Mouse (Mus musculus) MEL (cell line): ENCODE results near the gene Ttll4.

Experiments
- CHD1 ChIP-seq: IDR thresholded peaks from 2 replicates; pipeline ENCODE4 v1.6.1; 2012; ENCODE audit warnings: low read depth, mild to moderate bottlenecking, inconsistent platforms, low read length, improper control_type of control experiment
- CTCF ChIP-seq, 3 experiments: IDR thresholded peaks in 2 of 3; conservative IDR thresholded peaks in 1 of 3; 2 replicates each; pipeline ENCODE4 v1.5.1; 2011 to 2012; ENCODE audit warnings: low read length in 3 of 3, low read depth in 2 of 3, mild to moderate bottlenecking in 2 of 3, improper control_type of control experiment in 1 of 3, inconsistent platforms in 1 of 3, mixed read lengths in 1 of 3, moderate library complexity in 1 of 3; ENCODE audit not compliant: control insufficient read depth in 1 of 3, insufficient read depth in 1 of 3, poor library complexity in 1 of 3, severe bottlenecking in 1 of 3
- E2F4 ChIP-seq: IDR thresholded peaks from 2 replicates; pipeline ENCODE4 v1.6.1; 2011; ENCODE audit warnings: low read depth, low read length, improper control_type of control experiment, borderline replicate concordance
- ETS1 ChIP-seq: IDR thresholded peaks from 2 replicates; pipeline ENCODE4 v1.6.1; 2012; ENCODE audit warnings: low read depth, mild to moderate bottlenecking, inconsistent platforms, low read length, improper control_type of control experiment, moderate library complexity
- HCFC1 ChIP-seq: IDR thresholded peaks from 2 replicates; pipeline ENCODE4 v1.6.1; 2012; ENCODE audit warnings: low read depth, mild to moderate bottlenecking, inconsistent platforms, low read length, improper control_type of control experiment, moderate library complexity
- KAT2A ChIP-seq: conservative IDR thresholded peaks from 2 replicates; pipeline ENCODE4 v1.6.1; 2012; ENCODE audit warnings: low read depth, low read length, improper control_type of control experiment, inconsistent platforms
- MAZ ChIP-seq: IDR thresholded peaks from 2 replicates; pipeline ENCODE4 v1.6.1; 2012; ENCODE audit warnings: low read depth, mild to moderate bottlenecking, inconsistent platforms, low read length, improper control_type of control experiment
- MYC ChIP-seq: IDR thresholded peaks from 2 replicates; pipeline ENCODE4 v1.6.1; 2011; ENCODE audit warnings: low read depth, mild to moderate bottlenecking, low read length, improper control_type of control experiment, moderate library complexity
- POLR2A ChIP-seq, 2 experiments: IDR thresholded peaks; 2 replicates each; pipeline ENCODE4 v1.6.1; 2011 to 2012; ENCODE audit warnings: low read length in 2 of 2, mild to moderate bottlenecking in 2 of 2, control low read depth in 1 of 2, improper control_type of control experiment in 1 of 2, low read depth in 1 of 2, moderate library complexity in 1 of 2; ENCODE audit not compliant: control insufficient read depth in 1 of 2, insufficient read depth in 1 of 2, poor library complexity in 1 of 2
- TAL1 ChIP-seq: IDR thresholded peaks from 2 replicates; pipeline ENCODE4 v1.6.1; 2012; ENCODE audit warnings: mild to moderate bottlenecking, inconsistent platforms, low read length, moderate library complexity, mixed read lengths
- ZMIZ1 ChIP-seq: IDR thresholded peaks from 2 replicates; pipeline ENCODE4 v1.6.1; 2012; ENCODE audit warnings: low read depth, mild to moderate bottlenecking, inconsistent platforms, low read length, improper control_type of control experiment, moderate library complexity

DNA sequence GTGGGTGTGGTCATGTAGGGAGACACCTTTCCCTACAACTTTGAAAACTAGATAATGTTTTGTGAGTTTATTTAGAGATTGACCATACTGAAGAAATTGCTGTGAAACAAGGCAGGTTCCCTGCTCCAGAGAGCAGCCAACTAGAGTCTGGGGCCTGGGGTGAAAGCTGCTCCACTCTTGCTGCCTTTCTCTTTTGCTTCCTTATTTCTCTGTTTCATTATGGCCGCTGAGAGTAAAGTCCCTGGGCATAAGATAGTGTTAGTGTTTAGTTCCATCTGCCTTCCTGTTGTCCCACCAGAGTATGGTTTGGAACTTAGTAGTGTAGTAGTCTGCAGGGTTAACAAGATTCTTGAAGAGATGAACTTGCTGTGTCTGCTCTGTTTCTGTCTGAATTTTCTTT is 16.3 kb downstream of the Ttll4 start:
- no peak for TF ChIP-seq CHD1
- no peak for TF ChIP-seq ZMIZ1
- TF ChIP-seq POLR2A (IDR thresholded peaks at IDR 0.05; ENCODE audit: control insufficient read depth in 1 of 2, insufficient read depth in 1 of 2, low read depth in 1 of 2, low read length in 2 of 2, poor library complexity in 1 of 2): no peak
- no peak for TF ChIP-seq E2F4
- no peak for TF ChIP-seq MAZ
- no peak for TF ChIP-seq CTCF (IDR thresholded peaks at IDR 0.05 in 2 of 3, conservative IDR thresholded peaks at IDR 0.05 in 1 of 3; ENCODE audit: control insufficient read depth in 1 of 3, insufficient read depth in 1 of 3, low read depth in 2 of 3, low read length in 3 of 3, poor library complexity in 1 of 3, severe bottlenecking in 1 of 3)
- no peak for TF ChIP-seq ETS1
- no peak for TF ChIP-seq HCFC1
- TF ChIP-seq TAL1: no peak
- no peak for TF ChIP-seq MYC
- no peak for TF ChIP-seq KAT2A
